Mouse (Mus musculus): ENCODE results near the gene Prss23.
A peak's percentile ranks its signal among the peaks of the same experiment; 100 is the strongest.

Gene Prss23

DNA sequence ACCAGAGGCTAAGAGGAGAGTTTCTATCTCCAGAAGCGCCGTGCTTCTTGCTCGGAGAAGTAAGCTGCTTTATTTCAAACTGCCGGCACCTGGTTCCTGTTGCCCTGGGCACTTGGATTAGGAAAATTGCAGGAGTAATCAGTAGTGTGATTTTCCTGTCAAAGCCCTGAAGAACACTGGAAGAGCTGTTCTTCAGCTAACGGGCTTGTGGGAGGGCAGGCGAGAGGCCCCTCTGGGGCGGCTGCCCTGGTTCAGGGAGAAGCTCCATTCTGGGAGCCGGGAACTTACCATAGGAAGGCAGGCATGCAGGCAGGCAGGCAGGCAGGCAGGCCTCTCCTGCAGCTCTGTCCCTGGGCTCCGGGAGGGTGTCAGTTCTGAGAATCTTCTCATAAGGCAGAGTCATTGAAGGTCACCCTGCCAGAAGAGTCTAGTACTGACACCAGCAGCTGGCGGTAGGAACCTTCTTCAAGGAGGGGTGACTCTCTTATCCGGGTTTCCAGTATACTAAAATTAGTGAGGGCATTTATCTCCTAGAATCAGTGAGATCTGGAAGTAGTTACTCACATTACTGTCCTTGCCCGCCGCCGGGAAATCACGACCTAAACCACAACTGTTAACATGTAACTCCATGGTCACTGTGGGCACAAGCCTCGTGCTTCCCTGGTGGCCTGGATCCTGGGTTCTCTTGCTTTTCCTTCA, at the start of gene Prss23:
TSS of gene Prss23 (minus strand) at position 457 of the 699 bp plus-strand sequence.
- DNase-seq (ENCODE audit: low spot score): peak; percentile 22

DNA sequence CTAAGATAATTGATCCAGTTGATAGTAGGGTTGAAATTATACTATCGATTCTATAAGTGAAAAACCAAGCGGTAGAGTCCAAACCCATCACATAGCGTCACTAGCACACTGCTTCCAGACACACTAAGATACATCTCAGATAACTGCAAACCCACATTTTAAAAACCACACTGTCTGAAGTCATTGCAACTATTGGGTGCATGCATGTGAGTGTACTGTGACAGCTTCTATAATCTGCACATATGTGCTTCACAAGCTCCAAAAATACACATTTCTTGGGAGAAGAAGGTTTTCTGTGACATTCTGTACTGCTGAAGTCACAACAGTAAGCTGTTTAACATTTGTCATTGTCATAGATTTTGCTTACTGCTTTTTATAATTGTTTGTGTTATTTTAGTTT, 49.1 kb upstream of the Prss23 start:
- no peak for DNase-seq (ENCODE audit: low spot score)

DNA sequence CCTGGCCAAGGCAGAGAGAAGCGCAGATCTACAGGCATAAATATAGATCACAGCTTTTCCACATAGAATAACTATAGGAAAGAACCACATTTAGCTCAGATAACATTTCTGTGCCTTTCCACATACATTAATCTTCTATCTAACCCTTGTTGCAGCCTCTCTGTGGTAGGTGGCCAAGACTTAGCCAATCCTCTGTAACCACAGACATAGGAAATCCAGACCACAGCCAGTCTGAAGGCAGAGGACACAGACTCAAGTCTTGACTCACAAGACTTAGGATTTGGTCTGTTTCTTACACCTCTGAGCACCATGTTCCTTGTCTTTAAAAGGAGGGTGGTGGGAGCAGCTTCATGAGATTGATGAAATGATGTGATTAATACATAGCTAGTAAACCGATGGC, 37.6 kb upstream of the Prss23 start:
- DNase-seq (ENCODE audit: low spot score): no peak

DNA sequence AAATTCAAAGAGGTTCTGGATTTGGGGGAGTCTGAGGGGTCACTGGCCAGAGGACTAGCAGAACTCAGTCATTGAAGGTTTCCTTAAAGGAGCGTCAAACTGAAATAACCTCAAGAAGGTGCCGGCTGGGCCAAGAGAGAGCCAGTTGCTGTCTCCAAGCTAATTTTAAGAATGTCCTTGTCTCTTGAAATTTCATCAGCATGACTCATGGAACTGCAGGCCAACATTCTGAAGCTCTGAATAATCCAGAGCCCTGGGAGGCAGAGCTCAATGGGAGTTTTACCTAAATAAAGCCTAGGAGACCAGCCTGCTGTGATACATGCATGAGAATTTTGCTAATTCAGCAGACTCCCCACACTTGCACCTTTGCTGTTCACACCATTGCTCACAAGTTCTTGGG, 36.5 kb upstream of the Prss23 start:
- peak; percentile 38 for DNase-seq (ENCODE audit: low spot score)

DNA sequence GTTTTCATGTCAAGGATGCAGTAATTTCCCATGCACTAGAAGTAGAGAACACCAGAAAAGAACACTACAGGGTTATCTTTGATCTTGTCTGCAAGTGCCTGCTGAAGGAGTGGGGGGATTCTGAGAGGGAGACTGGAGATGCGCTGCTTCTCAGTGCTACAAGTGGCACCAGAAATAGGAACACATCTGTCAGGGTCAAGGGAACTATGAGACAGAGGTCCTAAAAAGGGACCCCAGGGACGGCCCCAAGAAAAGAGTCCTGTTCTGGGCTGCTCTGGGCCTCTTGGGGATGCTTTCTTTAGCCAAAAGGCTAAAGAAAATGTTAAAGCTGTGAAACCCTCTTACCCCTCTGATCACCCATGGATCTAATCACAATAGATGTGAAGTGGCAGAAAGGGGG, 35.2 kb upstream of the Prss23 start:
- no peak for DNase-seq (ENCODE audit: low spot score)

DNA sequence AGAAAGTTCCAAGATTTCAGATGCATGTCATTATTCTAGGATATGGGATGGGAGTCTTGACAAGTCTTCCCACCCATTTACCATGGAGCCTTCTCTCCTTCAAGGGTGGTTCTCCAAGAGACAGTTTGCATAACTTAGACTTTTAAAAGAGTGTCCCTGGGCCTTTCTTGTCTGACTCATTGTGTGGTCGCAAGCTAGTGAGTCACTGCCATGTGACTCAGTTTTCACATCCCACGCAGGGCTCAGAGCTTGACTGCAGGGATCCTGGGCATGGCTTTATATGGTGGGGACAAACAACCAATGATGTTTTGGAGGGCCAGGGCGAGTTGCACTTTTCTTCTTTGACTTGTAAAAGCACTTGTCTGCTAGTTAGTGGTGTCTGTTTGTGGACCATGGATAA, 34.0 kb upstream of the Prss23 start:
- DNase-seq (ENCODE audit: low spot score): peak; percentile 12

DNA sequence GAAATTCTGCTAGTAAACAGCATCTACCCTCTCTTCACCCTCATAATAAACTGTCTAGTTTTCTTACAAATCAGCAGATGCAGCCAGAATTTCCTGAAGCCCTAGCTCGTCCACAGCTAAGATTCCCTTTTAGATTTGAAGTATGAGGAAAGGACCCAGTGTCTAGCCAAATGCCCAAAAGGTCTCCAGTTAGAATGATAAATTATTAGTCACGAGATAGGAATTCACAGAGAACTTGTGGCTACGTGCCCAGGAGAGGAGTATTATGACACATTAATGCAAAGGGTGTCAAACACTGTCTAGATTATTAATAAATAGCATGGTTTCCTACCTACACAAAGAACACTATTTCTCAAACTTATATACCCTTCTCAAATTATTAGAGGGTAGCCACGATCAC, 32.6 kb upstream of the Prss23 start:
- no peak for DNase-seq (ENCODE audit: low spot score)

DNA sequence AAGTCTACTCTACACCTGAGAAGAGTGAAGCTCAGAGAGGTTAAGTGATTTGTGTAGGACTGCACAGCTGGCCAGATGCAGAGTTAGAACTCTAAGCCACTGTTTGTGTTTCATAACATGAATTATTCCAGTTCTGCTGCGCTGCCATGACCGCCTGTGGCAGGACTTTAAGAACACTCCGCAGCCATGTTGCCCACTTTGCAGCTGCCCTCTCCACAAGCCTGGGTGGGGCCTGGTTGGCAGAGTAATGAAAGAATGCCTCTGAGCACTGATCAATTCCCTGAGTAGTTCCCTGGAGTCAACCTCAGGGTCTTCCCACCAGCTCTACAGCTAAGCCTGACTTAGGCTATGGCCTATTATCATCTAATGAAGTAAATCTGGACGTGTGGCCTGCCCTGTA, 32.1 kb upstream of the Prss23 start:
- no peak for DNase-seq (ENCODE audit: low spot score)

DNA sequence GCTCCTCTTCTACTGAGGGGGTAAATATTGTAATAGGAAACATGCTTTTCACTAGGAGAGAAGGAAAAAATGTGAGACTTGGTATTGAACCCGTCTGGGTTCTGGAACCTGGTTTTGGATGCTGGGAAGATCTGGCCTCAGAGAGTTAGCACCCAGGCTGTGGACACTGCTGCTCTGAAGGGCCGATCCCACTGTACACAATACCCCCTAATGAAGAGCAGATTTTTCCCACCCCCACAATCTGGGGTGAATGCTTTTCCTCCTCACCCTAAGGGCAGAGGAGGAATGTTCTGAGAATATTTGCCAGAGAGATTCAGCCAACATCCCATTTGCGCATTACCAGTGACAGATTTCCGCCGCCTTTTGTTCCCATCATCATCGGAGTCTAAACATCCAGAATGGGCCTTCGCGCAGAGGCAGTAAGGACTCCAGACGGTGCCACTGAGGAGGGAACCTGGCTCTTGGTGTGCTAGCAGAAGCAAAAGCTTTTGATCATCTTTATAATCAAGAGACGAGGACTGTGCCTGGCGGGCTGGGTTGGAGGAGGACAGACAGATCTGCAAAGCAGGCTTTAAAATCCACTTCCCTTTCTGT, 31.6 kb upstream of the Prss23 start:
- DNase-seq (ENCODE audit: low spot score): no peak

DNA sequence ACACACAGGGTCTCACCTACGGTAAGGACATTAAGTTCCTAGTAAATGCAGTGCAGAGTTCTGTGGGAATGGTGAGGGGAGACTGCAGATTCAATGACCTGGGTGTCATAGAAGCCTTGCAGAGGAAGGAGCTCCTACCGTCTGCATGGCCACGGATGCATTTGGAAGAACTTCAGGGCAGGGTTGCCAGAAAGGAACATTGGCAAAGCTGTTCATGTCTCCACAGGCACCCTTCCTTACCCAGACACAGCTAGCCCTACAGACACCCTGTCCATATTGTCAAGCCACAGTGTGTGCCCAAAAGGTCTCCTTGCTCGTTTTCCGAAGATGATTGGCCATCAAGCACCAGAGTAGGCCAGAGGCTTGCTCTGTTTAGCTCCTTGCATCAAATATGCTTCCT, 30.1 kb upstream of the Prss23 start:
- no peak for DNase-seq (ENCODE audit: low spot score)

DNA sequence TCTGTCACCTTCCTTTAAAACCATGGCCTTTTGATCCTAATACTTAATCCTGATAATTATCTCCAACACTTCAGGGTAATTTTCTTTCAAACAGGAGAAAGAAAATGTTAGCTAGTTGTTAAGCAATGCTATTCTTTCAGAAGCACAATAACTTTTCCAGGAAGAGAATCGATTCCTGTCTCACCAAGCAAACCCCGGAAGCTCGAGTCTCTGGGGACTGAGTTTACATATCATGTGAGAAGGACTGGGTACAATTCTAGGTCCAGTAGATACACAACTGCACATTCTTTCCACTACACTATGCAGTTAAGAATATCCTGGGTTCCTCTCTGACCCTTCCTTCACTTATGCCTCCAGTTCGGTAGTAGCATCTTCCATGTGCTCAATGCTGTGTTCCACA, 29.7 kb upstream of the Prss23 start:
- DNase-seq (ENCODE audit: low spot score): no peak

DNA sequence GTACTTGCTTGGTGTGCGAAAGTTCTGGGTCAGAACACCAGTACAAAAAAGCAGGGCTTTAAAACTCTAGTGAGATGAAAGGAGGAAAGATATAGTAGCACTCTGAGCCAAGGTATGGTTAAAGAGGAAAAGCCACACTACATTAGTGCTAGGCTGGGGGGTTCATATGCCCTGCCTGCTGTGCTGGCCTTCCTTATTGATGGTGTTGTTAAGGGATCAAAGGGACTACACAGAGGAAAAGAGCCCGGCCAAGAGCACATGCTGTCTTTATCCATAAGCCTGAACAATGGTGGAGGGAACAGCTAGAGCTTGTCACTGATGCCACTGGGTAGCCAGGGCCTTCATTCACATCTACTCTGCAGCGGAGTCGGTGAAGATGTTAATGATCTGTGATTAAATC, 28.2 kb upstream of the Prss23 start:
- no peak for DNase-seq (ENCODE audit: low spot score)

DNA sequence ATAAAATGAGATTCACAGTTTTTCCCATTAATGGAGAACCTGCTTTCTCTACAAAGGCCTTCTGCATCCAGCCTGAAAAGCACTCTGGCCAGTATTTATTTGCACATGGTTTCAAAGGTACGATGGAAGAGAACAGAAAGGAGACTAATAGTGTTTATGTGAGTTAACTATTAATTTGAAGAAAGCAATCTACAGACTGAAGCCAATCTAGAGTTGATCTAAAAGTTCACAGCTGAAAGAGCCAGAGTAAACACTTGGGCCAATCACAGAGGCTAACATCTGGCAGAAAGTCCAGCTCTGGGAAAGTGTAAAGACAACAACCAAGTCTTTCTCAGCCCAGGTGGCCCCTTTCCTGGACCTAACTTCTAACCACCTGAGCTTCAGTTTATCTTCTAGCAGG, 27.1 kb upstream of the Prss23 start:
- DNase-seq (ENCODE audit: low spot score): no peak

DNA sequence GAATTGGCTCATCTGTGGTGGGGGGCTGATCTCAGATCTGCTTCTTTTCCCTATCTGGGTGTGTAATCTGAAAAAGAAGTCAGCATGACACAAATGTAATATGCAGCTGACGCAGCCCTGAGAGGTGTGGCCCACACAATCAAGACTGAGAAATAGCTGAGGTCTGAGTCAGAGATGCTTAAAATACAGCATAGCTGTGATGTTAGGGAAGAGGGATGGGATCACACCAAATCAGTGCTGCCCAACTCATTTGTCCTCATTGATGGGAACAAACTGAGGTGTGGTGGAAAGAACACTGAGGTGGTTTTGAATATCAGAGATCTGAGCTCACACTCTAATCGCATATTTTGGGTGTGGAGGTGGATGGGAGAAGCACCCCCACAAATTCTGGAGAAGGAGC, 14.0 kb upstream of the Prss23 start:
- DNase-seq (ENCODE audit: low spot score): no peak

DNA sequence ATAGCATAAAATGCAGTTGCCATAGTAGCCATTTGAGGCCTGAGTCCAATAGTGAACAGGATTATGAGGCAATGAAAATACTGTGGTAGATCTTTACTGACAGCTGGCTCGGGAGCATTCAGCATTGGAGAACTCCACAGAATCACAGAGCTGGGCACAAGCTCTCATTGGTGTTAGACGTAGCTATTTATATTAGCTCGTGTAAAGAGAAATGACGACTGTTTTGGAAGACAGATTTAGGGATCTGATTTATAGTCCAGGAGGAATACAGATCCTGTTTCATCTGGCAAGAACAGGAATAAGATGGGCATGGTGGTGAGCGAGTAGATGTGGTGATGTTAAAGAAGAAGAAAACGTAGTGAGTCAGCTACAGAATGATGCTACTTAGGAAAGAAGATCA, 12.4 kb upstream of the Prss23 start:
- no peak for DNase-seq (ENCODE audit: low spot score)

DNA sequence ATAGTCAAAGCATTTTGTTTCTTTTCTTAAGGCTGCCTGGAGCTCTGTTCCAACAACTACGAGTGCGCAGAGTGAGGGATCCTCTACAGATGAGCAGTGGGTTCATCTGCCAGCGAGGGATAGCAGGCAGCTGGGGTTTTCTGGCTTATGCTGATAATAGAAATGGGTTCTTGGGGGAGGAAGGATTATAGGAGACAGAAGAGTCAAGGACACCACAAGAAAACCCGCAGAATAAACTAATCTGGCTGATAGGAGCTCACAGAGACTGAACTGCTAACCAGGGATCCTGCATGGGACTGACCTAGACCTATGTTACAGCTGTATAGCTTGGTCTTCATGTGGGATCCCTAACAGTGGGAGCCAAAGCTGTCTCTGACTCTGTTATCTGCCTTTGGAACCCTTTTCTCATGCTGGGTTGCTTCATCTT, 456 bp upstream of the Prss23 start:
- DNase-seq (ENCODE audit: low spot score): no peak

DNA sequence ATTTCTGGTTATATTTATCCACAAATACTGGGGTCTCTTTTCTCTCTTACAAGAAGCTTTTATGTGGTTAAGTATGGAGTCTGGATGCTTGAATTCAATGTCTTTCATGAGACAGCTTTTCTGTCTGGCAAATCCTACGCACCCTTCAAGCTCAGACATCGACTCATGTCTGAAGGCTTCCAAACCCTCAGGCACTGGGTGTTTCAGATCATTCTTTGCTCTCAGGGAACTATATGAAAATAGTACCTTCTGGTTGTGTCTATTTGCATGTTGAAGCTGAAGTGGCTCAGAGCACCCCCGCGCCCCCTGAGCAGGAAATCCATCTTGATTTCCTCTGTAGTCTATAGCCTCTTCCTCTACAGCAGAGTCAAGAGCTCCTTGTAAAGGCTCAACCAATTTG, 3.2 kb downstream of the Prss23 start:
- no peak for DNase-seq (ENCODE audit: low spot score)

DNA sequence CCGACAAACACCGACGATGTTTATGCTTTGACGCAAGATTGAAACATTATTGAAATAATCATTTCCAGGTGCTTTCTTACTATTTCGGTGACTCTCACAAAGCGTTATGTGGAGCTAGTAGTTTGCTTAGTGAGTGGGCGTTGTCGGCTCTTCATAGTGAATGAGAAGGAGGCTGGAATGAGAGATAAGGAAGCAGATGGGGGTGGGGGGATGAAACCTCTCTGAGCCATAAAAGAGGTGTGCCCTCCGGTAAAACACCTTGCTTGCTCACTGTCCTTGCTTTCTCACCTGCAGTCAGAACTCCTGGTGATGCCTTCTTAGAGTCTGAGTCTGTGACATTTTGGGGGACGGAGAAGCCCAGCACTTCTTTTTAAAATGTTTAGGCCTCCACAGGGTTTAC, 4.8 kb downstream of the Prss23 start:
- DNase-seq (ENCODE audit: low spot score): no peak

DNA sequence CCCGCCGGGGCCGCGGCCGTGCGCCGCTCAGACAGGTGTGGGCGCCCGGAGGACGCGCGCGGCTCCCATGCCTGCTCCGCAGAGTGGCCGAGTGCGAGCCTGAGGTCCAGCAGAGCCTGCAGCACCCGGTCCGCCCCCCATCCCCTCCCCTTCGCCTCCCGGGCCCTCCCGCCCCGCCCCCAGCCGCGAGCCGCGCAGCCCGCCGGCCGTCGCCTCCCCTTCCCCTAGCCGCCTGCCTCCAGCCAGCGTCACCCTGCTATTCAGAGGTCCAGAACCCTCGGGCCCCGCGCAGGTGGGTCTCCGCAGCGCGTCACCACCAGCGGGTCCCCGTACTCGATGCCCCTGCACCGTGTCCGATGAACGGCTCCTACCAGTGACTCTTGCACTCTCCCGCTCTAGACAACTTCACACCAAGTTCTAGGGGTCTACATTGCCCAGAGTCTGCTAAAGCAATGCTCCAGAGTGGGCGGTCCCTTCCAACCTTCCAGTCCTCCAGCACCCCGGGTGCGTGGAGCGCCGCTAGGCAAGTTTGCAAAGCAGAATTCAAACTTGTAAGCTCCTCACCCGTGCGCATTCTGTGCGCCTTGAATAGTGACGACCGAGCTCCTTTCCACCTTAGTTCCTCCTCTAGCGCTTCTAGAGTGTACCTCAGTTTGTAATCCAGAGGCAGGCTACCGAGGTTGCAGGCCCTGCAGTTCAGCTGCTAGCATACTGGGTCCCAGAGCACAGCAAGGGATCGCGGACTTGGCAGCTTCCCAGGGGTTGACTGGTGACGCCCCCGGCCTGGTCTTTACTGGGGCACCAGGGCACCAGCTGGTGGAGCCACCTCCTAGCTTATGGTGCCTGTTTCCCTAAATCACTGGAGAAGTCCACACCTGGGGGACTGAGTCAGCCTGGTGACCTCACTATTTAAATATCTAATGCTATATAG, 9.3 kb downstream of the Prss23 start:
- peak; percentile 74 for DNase-seq (ENCODE audit: low spot score)

DNA sequence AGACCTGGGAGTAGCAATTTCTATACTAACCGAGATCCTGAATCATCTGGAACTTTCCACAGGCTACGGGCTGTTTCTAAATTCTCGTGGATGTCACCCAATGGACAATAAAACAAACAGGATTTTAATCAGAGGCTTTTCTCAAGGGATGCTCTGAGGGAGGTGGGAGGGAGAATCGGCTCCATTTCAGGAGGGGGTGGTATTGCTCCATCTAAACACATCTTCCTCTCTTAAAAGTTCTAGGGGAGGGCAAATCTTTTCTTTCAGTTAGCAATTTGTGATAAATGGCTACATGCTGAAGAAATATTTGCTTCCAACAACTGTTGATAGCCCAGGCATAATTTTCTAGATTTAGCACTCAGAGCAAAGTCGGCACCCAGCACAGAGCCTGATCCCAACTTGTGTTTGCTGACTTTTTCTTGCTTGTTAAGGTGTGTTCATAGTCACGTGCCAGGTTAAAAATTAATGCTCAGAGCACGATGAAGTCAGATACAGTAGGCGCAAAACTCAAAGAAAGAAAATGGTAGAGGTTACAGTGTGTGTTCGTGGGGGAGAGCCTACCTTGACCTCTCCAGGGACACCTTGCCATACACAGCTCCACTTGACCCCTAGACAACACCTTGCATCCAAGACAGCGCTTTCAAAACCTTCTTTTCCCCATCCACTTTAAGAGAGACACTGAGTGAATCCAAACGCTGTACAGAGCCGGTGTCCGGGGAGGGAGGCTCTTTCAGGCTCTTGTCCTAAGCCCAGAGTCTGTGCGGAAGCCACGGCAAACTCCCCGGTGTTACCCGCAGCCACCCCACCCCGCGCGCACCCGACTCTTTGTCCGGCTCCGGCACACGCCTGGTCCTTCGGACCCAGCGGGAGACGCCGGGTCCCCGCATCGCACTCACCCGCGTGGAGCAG, 10.2 kb downstream of the Prss23 start:
- no peak for DNase-seq (ENCODE audit: low spot score)

DNA sequence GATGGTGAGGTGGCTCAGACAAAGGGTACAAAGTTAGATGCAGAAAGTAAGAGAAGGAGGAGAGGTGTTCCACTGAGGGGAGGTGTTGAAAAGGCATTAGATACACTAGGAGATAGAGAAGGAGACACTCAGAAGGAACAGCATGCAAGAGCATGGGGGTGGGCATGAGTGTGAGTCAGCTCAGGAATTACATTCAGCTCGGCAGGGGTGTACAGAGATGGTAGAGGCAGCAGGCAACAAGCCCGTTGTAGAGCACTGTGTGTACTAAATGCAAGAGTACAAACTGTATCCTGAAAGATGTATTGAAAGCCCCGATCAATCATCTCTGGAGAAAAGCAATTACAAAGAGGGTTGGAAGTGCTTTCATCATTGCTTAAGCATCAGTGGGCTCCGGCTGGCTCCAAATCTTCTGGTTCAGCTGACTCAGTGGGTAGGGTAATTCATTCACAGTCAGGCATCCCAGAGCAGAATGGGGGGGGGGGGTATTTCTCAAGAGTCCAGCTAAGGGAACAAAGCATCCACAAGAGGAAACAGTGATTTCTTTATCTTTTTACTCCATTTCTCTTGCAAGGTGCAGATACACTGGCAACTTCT, 15.0 kb downstream of the Prss23 start:
- DNase-seq (ENCODE audit: low spot score): no peak

DNA sequence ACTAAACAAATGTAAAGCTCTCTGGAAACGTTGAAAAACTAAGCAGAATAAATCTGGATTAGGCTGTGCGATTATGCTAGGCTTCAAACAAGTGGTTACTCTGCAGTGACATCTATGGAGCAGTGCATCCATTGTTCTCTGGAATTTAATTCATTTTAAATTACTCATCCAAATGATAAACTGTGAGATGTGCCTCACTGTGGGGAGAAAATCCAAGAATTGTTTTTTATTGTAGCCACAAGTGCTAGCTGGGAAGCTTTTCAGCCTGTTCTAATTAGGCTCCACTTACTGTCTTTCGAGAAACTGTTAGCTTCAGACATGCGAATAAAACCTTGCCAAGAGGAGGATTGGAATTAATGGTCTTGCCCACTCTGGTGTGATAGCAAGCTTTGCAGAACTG, 18.3 kb downstream of the Prss23 start:
- no peak for DNase-seq (ENCODE audit: low spot score)
